Mouse (Mus musculus): ENCODE data around the gene Golga7b. TPM values are rescaled to one million over a fixed set of nuclear protein-coding genes. Genes with fewer than 3 reads are reported as not detected.

The Golga7b gene
- 79.1 and 90.1 TPM in 2 replicates for total RNA-seq (2014; rRNA removed)
- 44.7 and 61.4 TPM in 2 replicates for polyA plus RNA-seq (2015; fragmentation: Nextera tagmentation; extraction: Ambion mirVana)

DNA sequence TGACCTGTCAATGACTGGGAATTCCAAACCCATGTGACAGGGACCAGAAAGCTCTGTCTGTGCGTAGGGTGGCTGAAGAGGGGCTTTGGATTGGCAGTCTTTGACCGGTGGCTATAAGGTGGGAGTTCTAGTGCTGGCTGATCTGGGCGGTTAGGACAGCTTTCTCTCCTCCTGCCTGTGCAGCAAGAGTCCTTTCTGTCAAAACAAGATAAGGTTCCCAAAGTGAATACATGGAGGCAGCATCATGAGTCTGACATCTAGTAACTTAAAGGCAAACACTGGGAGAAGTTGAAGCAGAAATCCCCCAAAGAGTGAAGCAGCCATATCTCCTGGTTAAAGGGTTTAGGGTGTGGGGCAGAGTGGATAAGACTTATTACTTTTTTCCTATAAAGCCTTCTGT lies at the start of gene Golga7b:
Gene Golga7b, plus strand, starts transcription at position 56 of the 400 bp plus-strand sequence.
- 85% methylated on average over 3 of the region's 3 CpGs for WGBS
- DNase-seq (no peak), ATAC-seq (no peak)

DNA sequence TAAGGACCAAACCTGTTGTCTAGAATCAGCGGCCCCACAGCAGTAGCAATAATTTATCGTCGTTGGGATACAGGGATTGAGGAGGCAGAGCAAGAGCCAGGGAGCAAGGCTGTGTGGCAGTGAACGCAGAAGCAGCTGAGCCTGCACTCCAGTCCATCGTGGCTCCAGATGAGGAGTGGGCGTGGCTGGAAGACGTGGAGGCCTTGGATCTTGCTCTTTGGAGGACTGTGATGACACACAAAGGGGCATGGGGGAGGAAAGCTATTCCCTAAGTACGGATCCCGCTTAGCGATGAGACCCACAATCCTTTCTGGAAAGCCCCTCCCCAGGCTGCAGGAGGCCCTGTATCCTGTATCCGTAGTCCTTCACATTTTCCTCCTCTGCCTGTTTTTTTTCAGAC lies 49.3 kb upstream of the Golga7b start:
- TF ChIP-seq CTCF (IDR thresholded peaks at IDR 0.05; ENCODE audit: low read depth), result no peak
- no peaks in the 10 kb centered on the region for H3K4me1 ChIP-seq (ENCODE audit: insufficient read depth)

More for the DNA sequence above, at the start of gene Golga7b:
- no peaks in the 10 kb centered on the region; the same call in 1 of the 2 replicates for H3K27me3 ChIP-seq (ENCODE audit: insufficient read depth, low read length)
- no peak for TF ChIP-seq CTCF (IDR thresholded peaks at IDR 0.05; ENCODE audit: low read depth)
- H3K36me3 ChIP-seq (ENCODE audit: insufficient read depth), result no peaks in the 10 kb centered on the region
- peak within 1 kb of the TSS; percentile 35; the same call in 1 of the 2 replicates for H3K27ac ChIP-seq (ENCODE audit: low read depth, low read length)
- H3K4me3 ChIP-seq (ENCODE audit: low read depth, low read length), result no peak within 1 kb of the TSS
- no peaks in the 10 kb centered on the region for H3K4me1 ChIP-seq (ENCODE audit: insufficient read depth)
- no peak within 1 kb of the TSS for H3K9ac ChIP-seq
- H3K4me2 ChIP-seq (ENCODE audit: low read depth), result no peak within 1 kb of the TSS
- no peaks in the 10 kb centered on the region for H3K9me3 ChIP-seq (ENCODE audit: low read length)

DNA sequence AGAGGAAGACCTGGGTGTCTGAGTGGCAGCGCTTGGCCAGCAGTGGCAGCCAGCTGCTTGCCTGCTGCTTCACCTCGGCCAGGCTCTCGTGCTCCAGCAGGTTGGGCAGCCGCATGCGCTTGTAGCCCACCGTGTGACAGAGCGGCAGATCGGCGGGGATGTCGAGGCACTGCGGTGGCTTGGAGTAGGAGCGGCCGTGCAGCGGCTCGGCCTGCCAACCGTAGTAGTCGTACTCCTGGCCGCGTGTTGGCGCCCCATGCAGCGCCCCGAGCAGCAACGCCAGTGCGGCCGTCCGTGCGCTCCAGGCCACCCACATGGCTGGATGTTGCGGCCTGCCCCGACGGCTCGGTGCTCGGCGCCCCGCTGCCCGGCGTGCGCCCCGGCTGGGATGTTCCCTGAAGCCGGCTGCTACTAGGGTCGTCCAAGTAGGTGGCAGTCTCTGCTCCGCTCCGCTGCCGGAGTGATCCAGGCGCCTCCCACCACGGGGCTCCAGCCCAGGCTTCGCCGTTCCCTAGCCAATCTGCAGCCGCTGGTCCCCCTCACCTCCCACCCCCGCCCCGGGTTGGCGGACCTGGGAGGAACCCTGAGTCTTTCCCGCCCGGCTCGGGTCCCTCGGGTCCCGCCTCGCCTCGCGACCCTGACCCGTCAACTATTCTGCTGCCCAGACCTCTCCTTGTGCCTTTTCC lies 45.5 kb upstream of the Golga7b start, which contains the start of gene Sfrp5:
Gene Sfrp5, minus strand, starts transcription at position 557 of the 686 bp plus-strand sequence.
- Histone ChIP-seq H3K4me3 (ENCODE audit: low read depth, low read length) (peak within 1 kb of the TSS; percentile 27), H3K4me2 (ENCODE audit: low read depth) (peak within 1 kb of the TSS; percentile 43), H3K27ac (ENCODE audit: low read depth, low read length) (no peak within 1 kb of the TSS), H3K9ac (no peak within 1 kb of the TSS), H3K9me3 (ENCODE audit: low read length) (no peaks in the 10 kb centered on the region), H3K4me1 (ENCODE audit: insufficient read depth) (no peaks in the 10 kb centered on the region), H3K27me3 (ENCODE audit: insufficient read depth, low read length) (peaks cover 46% of the 10 kb centered on the region), H3K36me3 (ENCODE audit: insufficient read depth) (no peaks in the 10 kb centered on the region)
- DNase-seq (no peak), ATAC-seq (peak; percentile 74)
- 3% methylated on average over 60 of the region's 60 CpGs for WGBS
- no peak for TF ChIP-seq CTCF (IDR thresholded peaks at IDR 0.05; ENCODE audit: low read depth)

More for the DNA sequence above, 49.3 kb upstream of the Golga7b start:
- Histone ChIP-seq H3K27me3 (ENCODE audit: insufficient read depth, low read length) (peaks cover 44% of the 10 kb centered on the region), H3K36me3 (ENCODE audit: insufficient read depth) (no peaks in the 10 kb centered on the region), H3K4me3 (ENCODE audit: low read depth, low read length) (no peak overlapping the region), H3K4me2 (ENCODE audit: low read depth) (no peak overlapping the region), H3K9ac (no peak overlapping the region), H3K27ac (ENCODE audit: low read depth, low read length) (no peak overlapping the region), H3K9me3 (ENCODE audit: low read length) (no peaks in the 10 kb centered on the region)
- no peak for ATAC-seq
- no peak for DNase-seq
- 38% methylated on average over 11 of the region's 11 CpGs for WGBS

DNA sequence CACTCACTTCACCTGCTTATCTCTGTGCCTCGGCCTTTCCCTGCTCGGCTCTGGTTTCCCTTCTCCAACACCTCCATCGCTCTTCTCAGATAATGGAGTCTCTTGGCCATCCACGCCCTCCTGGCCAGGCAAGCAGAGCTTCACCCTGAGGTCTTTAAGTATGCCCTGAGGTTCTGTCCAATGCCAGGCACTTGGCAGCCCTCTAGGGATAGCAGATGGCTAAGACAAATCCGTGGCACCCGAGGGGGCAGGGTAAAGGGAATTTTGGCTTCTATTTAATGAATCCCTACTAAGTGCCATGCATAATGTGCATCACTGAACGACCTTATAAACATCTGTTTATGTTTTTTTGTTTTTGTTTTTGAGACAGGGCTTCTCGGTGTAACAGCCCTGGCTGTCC lies 44.9 kb upstream of the Golga7b start:
- peak overlapping the region; percentile 43; the same call in 1 of the 2 replicates for H3K4me2 ChIP-seq (ENCODE audit: low read depth)
- H3K27ac ChIP-seq (ENCODE audit: low read depth, low read length), result no peak overlapping the region
- H3K27me3 ChIP-seq (ENCODE audit: insufficient read depth, low read length), result peaks cover 46% of the 10 kb centered on the region
- WGBS, result 38% methylated on average over 8 of the region's 8 CpGs
- no peaks in the 10 kb centered on the region for H3K36me3 ChIP-seq (ENCODE audit: insufficient read depth)
- no peak overlapping the region for H3K9ac ChIP-seq
- H3K4me1 ChIP-seq (ENCODE audit: insufficient read depth), result no peaks in the 10 kb centered on the region
- TF ChIP-seq CTCF (IDR thresholded peaks at IDR 0.05; ENCODE audit: low read depth), result no peak
- H3K9me3 ChIP-seq (ENCODE audit: low read length), result no peaks in the 10 kb centered on the region
- no peak overlapping the region for H3K4me3 ChIP-seq (ENCODE audit: low read depth, low read length)
- ATAC-seq (no peak), DNase-seq (no peak)

DNA sequence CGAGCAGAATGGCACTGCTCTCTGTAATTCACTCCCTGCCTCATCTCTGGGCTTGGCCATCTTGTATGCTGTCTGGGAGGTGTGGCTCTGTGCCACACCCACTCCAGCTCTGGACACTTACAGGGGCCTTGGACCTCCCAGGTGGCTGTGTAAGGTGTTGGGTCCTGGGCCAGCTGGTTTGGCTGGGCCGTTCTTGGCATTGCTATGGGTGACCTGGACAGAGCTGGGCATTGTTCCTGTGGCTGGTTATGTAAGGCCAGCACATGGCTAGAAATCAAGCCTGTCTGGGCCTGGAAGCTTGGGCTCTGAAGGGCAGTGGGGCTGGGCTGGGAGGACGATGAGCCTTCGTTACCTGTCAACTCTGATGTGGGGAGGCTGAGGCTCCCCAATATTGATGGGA lies 43.1 kb upstream of the Golga7b start:
- DNase-seq (no peak), ATAC-seq (no peak)
- Histone ChIP-seq H3K9me3 (ENCODE audit: low read length) (no peaks in the 10 kb centered on the region), H3K4me1 (ENCODE audit: insufficient read depth) (no peaks in the 10 kb centered on the region), H3K4me2 (ENCODE audit: low read depth) (no peak overlapping the region), H3K36me3 (ENCODE audit: insufficient read depth) (no peaks in the 10 kb centered on the region), H3K27ac (ENCODE audit: low read depth, low read length) (no peak overlapping the region), H3K27me3 (ENCODE audit: insufficient read depth, low read length) (peaks cover 38% of the 10 kb centered on the region), H3K9ac (no peak overlapping the region), H3K4me3 (ENCODE audit: low read depth, low read length) (no peak overlapping the region)
- no peak for TF ChIP-seq CTCF (IDR thresholded peaks at IDR 0.05; ENCODE audit: low read depth)
- WGBS, result 84% methylated on average over 4 of the region's 4 CpGs

DNA sequence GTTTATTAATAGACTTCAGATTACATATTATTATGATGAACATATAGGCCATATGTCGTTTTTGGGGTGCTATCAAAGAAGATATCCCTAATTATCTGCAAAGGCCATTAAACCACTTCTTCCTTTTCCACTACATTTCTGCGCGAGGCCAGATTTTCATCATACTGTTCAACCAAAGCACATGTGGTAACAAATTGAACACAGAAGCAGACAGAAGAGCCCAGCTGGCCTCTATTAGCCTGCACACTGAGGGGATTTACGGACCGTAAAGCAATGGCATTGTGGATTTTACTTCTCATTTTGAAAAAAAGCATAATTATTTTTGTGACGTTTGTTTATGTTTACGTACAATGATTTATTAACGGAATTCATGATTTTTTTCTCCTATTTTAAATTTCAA lies 42.2 kb upstream of the Golga7b start:
- H3K4me1 ChIP-seq (ENCODE audit: insufficient read depth), result no peaks in the 10 kb centered on the region
- 80% methylated on average over 8 of the region's 8 CpGs for WGBS
- H3K27me3 ChIP-seq (ENCODE audit: insufficient read depth, low read length), result peaks cover 29% of the 10 kb centered on the region
- no peaks in the 10 kb centered on the region for H3K36me3 ChIP-seq (ENCODE audit: insufficient read depth)
- no peak for DNase-seq
- H3K9me3 ChIP-seq (ENCODE audit: low read length), result no peaks in the 10 kb centered on the region
- no peak for TF ChIP-seq CTCF (IDR thresholded peaks at IDR 0.05; ENCODE audit: low read depth)
- no peak overlapping the region for H3K27ac ChIP-seq (ENCODE audit: low read depth, low read length)
- H3K4me2 ChIP-seq (ENCODE audit: low read depth), result no peak overlapping the region
- H3K4me3 ChIP-seq (ENCODE audit: low read depth, low read length), result no peak overlapping the region
- ATAC-seq, result no peak
- no peak overlapping the region for H3K9ac ChIP-seq

DNA sequence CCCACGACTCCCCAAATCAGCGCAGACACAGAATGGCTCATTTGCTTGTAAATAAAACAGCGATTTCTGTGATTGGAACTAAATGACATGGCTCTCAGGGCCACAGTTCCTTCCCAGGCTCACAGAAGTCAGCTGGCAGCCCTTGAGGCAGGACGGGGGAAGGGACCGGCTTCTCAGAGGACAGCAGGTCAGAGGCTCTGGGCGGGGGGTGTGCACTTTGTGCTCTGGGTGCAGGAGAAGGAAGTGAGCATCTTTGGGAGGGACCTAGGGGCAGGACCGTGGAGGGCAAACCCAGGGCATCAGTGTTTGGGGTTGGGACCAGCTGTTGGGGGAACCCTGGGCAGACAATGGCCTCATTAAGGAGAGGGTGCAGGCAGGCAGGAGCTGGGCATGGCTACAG lies 37.9 kb upstream of the Golga7b start:
- Histone ChIP-seq H3K9ac (no peak overlapping the region), H3K36me3 (ENCODE audit: insufficient read depth) (no peaks in the 10 kb centered on the region), H3K27me3 (ENCODE audit: insufficient read depth, low read length) (no peaks in the 10 kb centered on the region), H3K4me3 (ENCODE audit: low read depth, low read length) (no peak overlapping the region), H3K27ac (ENCODE audit: low read depth, low read length) (no peak overlapping the region), H3K4me2 (ENCODE audit: low read depth) (no peak overlapping the region), H3K9me3 (ENCODE audit: low read length) (no peaks in the 10 kb centered on the region), H3K4me1 (ENCODE audit: insufficient read depth) (no peaks in the 10 kb centered on the region)
- no peak for DNase-seq
- ATAC-seq, result peak; percentile 23; the same call in 1 of the 2 replicates
- WGBS, result 40% methylated on average over 7 of the region's 7 CpGs
- TF ChIP-seq CTCF (IDR thresholded peaks at IDR 0.05; ENCODE audit: low read depth), result no peak
